Mouse (Mus musculus): ENCODE measurements at regions not wholly inside any gene's neighbourhood (a gene's known extent, or its start where the extent isn't known, plus 50 kb on each side); places are given as distances from the start of the nearest gene placed in this dataset.

- no peak for DNase-seq
Measured at GRCm38 (mm10) chr16:86772586-86772985, 581.4 kb upstream of the N6amt1 start.

GRCm38 (mm10) chr16:86768912-86769311 lies 585.1 kb upstream of the N6amt1 start:
- no peak for DNase-seq

- DNase-seq: no peak
Measured at GRCm38 (mm10) chr16:86768355-86768754, 585.6 kb upstream of the N6amt1 start.

GRCm38 (mm10) chr16:86765974-86766373 lies 588.0 kb upstream of the N6amt1 start:
- DNase-seq: no peak

- no peak for DNase-seq
Measured at GRCm38 (mm10) chr16:86741236-86741635, 612.7 kb upstream of the N6amt1 start.

GRCm38 (mm10) chr16:86718982-86719771 lies 634.8 kb upstream of the N6amt1 start:
- no peak for DNase-seq

GRCm38 (mm10) chr16:86718353-86718752 lies 635.6 kb upstream of the N6amt1 start:
- no peak for DNase-seq

GRCm38 (mm10) chr16:86701700-86702099 lies 652.3 kb upstream of the N6amt1 start:
- DNase-seq: no peak

GRCm38 (mm10) chr16:86694497-86694896 lies 659.5 kb upstream of the N6amt1 start:
- DNase-seq: no peak

- DNase-seq: no peak
Measured at GRCm38 (mm10) chr16:86659154-86659553, 694.8 kb upstream of the N6amt1 start.

GRCm38 (mm10) chr16:86647316-86647715 lies 706.7 kb upstream of the N6amt1 start:
- DNase-seq: no peak

GRCm38 (mm10) chr16:86646753-86647152 lies 707.2 kb upstream of the N6amt1 start:
- DNase-seq: no peak

GRCm38 (mm10) chr16:86645436-86645835 lies 708.5 kb upstream of the N6amt1 start:
- DNase-seq: no peak

GRCm38 (mm10) chr16:86644912-86645312 lies 709.1 kb upstream of the N6amt1 start:
- no peak for DNase-seq

- no peak for DNase-seq
Measured at GRCm38 (mm10) chr16:86604166-86604565, 702.5 kb upstream of the Adamts5 start.

- no peak for DNase-seq
Measured at GRCm38 (mm10) chr16:86594992-86595391, 693.4 kb upstream of the Adamts5 start.

GRCm38 (mm10) chr16:86586044-86586443 lies 684.4 kb upstream of the Adamts5 start:
- DNase-seq: no peak

- no peak for DNase-seq
Measured at GRCm38 (mm10) chr16:86578281-86578680, 676.7 kb upstream of the Adamts5 start.

GRCm38 (mm10) chr16:86547465-86548043 lies 645.9 kb upstream of the Adamts5 start:
- no peak for DNase-seq

- no peak for DNase-seq
Measured at GRCm38 (mm10) chr16:86546905-86547304, 645.3 kb upstream of the Adamts5 start.

- no peak for DNase-seq
Measured at GRCm38 (mm10) chr16:86544121-86544520, 642.5 kb upstream of the Adamts5 start.

GRCm38 (mm10) chr16:86536479-86536878 lies 634.9 kb upstream of the Adamts5 start:
- no peak for DNase-seq

- no peak for DNase-seq
Measured at GRCm38 (mm10) chr16:86524135-86524534, 622.5 kb upstream of the Adamts5 start.

GRCm38 (mm10) chr16:86516935-86517334 lies 615.3 kb upstream of the Adamts5 start:
- DNase-seq: no peak

- DNase-seq: no peak
Measured at GRCm38 (mm10) chr16:86516144-86516543, 614.5 kb upstream of the Adamts5 start.

Measured in thymus, postnatal 25 days (tissue).